Mouse (Mus musculus) hindlimb bud, embryonic 11.5 days (tissue): Measurements from ENCODE around the gene C530008M17Rik.
"Not testable (repeated sequence)": the region's sequence is repeated elsewhere in the genome, so short reads cannot be mapped to it uniquely, and the experiment has no call there.

Experiments
- DNase-seq: peaks from one replicate; pipeline ENCODE4 v3.0.0-alpha.2; 2012; ENCODE audit warnings: low read depth, low spot score; ENCODE audit errors: extremely low spot score

C530008M17Rik gene

GRCm38 (mm10) chr5:76887011-76887410 is 230.7 kb downstream of the C530008M17Rik start:
- DNase-seq = no peak

- no peak for DNase-seq
These were observed 236.3 kb downstream of the C530008M17Rik start for GRCm38 (mm10) chr5:76892608-76893007.

- DNase-seq = no peak
These were observed 236.8 kb downstream of the C530008M17Rik start for GRCm38 (mm10) chr5:76893084-76893483.

- no peak for DNase-seq
These were observed 245.8 kb downstream of the C530008M17Rik start for GRCm38 (mm10) chr5:76902131-76902530.

GRCm38 (mm10) chr5:76904713-76905404 is 248.5 kb downstream of the C530008M17Rik start:
- no peak for DNase-seq

GRCm38 (mm10) chr5:76905405-76906154 is 249.3 kb downstream of the C530008M17Rik start, which contains the start of gene Aasdh:
TSS of gene Aasdh (minus strand) at chr5:76905514.
- peak; percentile 93 for DNase-seq

- no peak for DNase-seq
These were observed 249.8 kb downstream of the C530008M17Rik start for GRCm38 (mm10) chr5:76906155-76906499.

- no peak for DNase-seq
These were observed 254.5 kb downstream of the C530008M17Rik start for GRCm38 (mm10) chr5:76910807-76911206.

- DNase-seq = not testable (repeated sequence)
These were observed 256.2 kb downstream of the C530008M17Rik start for GRCm38 (mm10) chr5:76912522-76912921.

GRCm38 (mm10) chr5:76922833-76923232 is 266.5 kb downstream of the C530008M17Rik start:
- no peak for DNase-seq
